Mouse (Mus musculus) mouse trophoblast stem cell (cell line): ENCODE measurements around the gene Ehd3.
"Not testable (repeated sequence)": the region's sequence is repeated elsewhere in the genome, so short reads cannot be mapped to it uniquely, and the experiment has no call there.

ENCODE experiments used
- in situ Hi-C, 2 experiments: fragments of 300-500 bp; cut with MseI, MboI; formaldehyde crosslinking; loops; 2 replicates in 1 of 2; 3 replicates in 1 of 2; pipeline ENCODE4 v1.15.1; 2025

The Ehd3 gene

DNA sequence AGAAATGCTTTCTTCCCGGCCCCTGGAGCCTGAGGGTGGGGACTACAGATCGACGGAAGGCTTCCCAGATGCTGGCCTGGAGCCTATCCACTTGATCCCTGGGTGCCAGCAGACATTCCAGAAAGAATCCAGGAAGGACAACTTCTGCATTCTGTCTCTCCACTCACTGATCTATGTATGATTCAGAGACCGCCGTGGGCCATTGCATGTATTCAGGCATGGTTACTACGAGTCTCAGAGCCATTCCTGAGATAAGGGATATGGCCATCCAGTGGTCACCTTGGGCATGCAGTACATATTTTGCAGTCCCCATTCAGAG, 20.0 kb downstream of the Ehd3 start:
- in situ Hi-C loops, result no loop called here

DNA sequence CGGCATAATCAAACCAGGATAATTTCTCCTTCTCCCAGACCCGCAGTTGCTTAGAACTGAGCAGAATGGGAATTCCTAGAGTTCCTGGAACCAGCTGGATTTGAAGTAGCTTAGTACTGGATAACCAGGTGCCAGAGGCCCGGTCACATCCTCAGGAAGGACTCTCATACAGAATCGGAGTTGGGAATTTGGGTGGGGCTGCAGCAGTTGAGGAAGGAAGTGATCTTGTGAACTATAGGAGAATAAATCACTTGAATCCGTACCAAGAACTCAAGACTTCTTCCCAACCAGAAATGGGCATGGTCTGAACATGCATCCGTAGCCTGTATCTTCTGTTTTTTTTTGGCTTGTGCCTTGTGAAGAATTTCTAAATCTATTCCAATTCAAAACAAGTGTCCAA, 22.2 kb downstream of the Ehd3 start:
- in situ Hi-C loops, result no loop called here

DNA sequence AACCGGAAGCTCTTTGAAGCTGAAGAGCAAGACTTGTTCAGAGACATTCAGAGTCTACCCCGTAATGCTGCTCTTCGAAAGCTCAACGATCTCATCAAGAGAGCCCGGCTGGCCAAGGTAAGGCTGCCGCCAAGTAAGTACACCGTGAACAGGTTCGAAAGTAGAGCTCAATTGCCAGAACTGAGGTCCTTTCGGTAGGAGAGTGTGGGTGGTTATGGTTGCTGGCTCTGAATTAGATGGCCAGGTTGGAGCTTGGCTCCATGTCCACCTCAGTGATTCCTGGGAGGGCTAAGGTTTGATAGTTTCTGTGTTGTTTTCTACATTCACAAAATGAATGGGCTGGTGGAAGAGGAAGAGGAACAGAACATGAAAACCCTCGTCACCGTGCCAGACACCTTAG, 23.5 kb downstream of the Ehd3 start:
- in situ Hi-C loops, result no loop called here

DNA sequence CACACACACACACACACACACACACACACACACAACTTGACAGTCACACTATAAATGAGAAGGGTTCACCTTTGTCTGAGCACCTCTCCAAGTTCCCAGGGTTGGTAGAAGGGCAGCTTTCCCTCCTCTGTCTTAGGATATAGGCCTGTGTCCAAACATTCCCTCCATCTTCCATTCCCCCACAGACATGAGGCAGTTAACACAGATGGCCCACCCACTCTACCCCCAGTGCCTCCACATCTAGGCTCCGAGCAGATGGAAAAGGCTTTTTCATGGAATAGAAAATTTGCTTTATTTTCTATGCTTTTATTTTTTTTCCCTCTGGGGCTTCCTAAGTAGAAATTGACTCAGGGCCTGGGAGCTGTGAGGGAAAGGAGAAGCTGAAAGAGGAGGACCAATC, 26.6 kb downstream of the Ehd3 start:
- in situ Hi-C loops, result no loop called here

DNA sequence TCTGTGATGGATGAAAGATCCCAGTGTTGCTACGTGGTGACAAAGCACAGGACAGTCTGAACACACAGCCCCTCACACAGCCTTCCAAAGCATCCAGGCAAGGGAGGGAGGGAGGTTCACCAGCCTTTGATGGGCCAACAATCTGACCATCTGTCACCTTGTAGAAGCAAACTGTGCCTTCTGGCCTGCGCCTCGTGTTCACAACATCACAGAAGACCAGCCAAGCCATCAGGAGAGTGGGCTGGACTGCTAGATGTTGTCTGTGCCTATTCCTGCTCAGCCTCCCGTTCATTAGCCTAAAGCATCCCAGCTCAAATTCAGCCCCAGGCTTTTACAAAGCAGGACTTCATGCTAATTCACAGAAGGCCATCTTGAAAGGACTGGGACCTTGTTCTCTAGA, 27.5 kb downstream of the Ehd3 start:
- in situ Hi-C loops, result no loop called here

DNA sequence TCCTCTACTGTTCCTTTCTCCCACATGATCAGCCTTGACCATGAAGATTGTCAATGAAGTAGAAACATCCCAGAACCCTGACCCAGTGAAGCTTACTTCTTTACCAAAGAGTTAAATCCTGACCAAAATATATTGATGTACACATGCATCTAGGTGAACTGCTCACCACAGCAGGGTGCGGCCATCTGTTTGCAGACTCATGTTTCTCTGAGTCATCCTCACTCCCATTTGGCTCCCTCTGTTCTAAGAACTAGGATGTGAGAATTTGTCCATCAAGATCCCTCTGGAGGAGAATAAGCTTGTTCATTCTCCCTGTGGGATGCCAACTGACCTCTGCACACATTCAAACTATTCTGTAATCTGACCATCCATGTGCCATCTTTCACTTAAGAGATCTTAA, 29.0 kb downstream of the Ehd3 start:
- in situ Hi-C loops, result no loop called here

DNA sequence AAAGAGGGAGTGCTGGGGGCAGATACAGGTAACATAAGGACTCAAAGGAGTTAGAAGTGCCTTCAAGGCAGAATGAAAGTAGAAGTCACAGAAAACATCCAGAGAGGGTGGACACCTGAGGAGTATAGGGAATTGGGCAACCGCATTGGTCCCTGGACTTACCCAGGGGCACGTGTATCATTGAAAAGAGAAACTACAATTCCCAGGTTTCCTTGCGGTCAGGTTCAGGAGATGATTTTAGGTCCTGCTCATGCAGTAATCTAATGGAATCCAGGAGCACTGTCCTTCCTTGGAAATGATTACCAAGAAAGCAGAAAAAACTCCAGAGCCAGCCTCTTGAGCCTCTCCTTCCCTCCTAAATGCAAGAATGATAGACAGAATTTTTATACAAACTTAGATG, 29.5 kb downstream of the Ehd3 start:
- in situ Hi-C loops, result no loop called here

DNA sequence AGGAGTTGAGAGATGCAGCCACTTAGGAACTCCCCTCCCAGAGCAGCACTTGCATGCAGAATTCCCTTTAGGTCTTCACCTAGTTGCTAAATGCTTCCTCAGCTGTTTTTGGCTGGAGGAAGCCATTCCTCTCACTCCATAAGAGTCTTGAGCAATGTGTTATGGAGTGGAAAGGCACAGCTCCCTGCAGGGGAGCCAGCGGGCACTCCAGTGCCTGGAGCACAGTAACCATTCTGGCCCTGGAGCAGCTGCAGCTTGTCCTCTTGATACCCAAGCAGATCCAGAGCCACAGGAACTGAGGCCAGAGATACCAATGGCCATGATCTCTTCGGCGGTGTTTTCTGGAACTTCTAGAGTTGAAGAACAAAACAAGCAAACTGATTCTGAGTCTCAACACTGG, 32.7 kb downstream of the Ehd3 start:
- in situ Hi-C loops, result no loop called here

DNA sequence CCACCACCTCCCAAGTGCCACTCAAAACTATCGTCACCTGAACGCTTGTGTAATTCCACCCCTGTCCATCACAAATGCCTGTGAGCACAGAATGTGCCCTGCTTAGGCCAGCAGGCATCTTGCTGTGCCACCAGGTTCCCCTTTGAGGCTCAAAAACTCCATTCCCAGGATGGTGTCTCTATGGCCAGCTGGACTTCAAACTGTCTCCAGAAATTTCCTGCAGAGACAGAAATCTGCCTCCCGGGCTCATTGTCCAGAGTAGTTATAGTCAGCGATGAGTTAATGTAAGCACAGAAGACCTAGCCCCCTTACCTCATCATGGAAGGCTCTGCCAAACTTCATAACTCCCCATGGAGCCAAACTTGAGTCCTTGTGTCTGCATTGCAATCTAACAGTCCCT, 33.3 kb downstream of the Ehd3 start:
- in situ Hi-C loops, result no loop called here

DNA sequence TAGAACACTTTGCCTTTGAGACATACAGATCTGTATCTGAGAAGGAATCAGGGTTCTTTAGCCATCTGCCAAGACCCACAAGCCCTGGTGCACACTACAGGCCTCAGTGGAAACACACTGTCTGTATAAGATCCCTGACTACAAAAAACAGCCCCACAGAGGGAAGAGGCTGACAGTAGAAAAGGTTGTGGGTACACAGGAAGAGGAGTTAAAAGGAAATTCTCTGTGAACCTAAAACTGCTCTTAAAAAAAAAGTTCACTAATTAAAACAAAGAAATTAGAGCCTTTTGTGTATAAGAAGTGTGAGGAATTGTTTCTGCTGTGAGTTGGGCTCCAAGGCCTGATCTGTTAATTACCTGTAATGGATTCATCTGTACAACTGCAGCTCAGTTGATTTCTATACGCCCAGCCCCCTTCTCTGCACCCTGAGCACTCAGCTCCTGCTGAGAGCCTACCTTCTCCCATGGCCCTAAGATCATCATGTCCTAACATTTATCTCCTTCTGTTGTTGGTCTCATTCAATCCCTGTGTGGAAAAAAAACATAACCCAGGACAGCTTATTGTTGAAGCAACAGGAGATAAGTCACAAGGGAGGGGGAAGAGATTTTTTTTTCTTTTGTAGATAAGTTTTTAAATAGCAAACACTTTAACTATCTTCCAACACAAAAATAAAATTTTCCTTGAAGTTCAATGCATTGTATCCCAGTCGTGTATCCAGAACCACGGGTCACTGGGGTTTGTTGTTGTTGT, 35.3 kb downstream of the Ehd3 start:
- in situ Hi-C loops, result no loop called here

DNA sequence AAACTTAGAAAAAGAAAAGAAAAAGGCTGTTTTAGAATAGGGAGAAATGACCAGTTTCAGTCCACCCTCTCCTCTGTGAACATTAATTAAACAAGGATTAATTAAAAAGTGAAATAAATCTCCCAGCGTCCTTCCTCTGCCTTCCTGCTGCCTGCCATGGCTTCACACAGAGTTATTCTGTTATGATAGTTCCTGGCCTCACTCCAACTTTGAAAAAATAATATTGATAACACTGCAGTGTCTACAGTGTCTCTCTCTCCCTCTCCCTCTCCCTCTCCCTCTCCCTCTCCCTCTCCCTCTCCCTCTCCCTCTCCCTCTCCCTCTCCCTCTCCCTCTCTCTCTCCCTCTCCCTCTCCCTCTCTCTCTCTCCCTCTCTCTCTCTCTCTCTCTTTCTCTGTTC, 35.9 kb downstream of the Ehd3 start:
- in situ Hi-C loops, result not testable (repeated sequence)

DNA sequence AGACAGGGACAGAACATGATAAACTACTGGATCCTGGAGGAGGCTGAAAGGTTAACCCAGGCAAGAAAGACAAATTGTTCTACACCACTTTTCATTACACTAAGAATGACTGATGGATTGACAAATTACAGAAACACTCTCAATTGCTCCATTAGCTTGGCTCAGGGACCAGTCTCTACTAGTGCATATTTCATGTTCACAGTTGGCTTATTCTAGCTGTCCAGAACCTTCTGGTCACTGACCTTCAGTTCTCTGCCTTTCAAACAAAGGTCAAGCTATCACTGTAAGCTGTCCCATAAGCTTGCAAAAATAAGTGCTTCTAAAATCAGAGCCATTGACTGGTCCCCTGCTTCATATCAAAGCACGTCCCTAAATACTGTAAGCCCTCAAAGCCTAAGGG, 39.0 kb downstream of the Ehd3 start:
- in situ Hi-C loops, result no loop called here

DNA sequence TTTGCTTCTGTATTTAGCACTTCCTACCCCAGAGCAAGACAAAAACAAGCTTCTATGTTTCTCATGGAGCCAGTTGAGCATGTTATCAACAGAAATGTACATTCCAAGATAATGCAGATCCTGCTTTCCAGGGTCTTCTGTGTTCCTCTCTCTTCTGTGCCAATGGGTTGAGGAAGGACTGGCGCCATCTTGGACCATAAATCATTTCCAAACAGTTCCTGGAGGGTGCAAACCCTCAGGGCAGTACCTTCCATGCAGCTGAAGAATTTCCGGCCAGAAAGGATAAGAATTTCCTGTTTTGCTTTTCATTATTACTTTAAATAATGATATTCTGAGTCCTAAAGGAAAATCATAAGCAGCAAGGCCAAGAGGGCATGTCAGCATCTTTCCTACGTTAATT, 41.7 kb downstream of the Ehd3 start:
- in situ Hi-C loops, result no loop called here

DNA sequence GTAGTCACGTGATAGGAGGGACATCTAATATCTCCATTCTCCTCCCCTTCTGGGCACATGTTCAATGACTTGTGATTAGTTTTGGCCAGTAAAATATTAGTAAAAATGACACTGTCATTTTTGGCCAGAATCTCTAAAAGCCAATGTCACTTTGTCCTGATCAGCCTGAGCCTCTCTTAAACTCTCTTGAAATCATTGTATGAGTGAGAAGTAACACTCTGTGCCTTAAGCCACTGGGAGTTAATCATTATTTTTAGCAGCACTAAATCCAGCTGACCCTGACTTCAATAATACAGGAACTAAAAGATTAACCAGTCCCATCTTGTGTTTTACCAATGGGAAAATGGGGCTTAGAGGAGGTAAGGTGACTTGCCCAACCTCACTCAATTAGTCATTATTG, 43.5 kb downstream of the Ehd3 start:
- in situ Hi-C loops, result no loop called here

DNA sequence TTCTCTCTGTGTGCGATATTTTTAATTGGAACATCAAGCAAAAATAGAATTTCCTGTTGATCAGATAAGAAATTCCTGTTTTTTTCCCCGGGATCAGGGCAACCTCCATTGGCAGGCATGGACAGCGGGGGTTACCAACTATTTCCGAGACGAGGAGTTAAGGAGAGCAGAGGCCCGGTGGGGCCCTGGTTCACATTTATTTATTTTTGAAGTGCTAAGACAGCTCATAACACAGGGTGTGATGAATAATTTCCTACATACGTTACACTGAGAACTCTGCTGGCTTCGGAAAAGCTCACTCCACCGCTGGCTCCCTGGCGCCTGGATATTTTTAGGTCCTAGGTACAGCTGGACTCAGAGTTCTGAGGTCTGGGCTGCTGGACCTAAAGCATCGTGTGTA, 49.1 kb downstream of the Ehd3 start:
- in situ Hi-C loops, result no loop called here

DNA sequence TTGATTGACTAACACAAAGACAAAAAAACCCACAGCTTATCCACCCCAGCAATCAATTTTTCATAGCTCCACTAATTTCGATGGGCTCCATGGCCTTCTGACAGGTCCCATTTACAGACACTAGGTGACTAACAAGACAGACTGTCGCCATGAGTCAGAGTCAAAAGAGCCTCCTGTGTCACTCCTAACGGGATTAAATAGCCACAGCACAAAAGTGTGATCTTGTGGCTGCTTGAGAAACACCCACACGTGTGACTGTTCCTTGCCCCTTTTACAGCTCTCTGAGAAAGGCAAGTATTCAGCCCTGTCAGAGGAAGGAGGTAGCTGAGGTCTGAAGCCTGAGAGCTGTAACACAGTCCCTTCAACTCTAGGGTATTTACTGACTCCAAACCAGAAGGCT, 49.8 kb downstream of the Ehd3 start:
- in situ Hi-C loops, result no loop called here

DNA sequence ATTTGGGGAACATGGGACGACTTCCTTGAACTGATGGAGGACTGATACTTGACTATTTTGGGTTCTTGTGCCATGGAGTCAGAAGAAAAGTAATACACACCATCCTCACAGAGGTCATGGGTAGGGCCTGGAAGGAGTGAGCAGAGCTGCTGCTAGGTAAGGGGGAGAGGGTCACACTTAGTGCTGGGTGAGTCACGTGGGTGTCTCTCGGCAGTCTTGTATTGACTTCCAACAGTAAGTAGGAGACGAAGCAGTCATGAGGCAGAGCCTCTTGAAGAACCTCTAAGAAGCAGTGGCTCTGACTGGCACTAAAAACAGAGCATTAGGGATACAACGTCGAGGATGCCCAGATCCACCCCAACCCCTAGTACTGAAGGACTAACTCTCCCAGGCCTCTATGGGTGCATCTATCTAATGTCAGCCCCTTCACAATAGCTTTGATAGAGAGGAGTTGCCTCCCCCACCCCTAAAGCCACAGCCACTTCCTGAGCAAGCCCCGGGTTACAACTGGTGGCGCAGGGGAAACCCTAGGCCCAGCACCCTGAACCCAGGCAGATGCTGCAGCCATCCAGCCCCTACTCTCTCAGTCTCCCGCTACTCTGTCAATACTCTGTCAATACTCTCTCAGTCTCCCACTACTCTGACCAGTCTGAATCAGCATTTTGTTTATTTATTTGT, 65.2 kb downstream of the Ehd3 start:
- in situ Hi-C loops, result no loop called here

DNA sequence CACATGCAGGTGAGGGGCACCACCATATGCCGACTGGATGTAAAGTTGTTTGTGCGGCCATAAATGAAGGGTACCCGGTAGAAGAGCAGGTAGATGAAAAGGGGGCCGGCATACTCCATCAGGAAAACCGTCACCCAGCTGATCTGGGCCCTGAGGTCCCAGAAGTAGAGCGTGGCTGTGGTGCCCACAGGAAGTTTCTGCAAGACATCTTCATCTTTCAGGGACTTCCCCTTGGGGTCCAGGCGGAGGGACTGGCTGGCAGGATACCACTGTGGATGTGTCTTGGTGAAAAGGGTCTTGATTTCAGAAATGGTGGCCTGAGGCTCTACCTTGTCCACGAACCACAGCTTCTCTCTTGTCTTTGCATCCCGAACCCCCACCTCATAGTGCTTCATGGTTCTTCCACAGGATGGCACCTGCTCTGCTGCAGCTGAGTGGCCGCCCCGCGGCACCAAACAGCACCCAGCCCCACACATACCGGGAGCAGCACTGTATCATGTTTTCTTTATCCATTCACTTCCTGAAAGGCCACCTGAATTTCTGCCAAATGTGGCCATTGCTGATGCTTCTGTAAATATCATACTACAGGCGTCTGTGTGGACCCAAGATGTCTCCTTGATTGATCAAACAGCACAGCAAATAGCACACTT, 67.1 kb downstream of the Ehd3 start:
- in situ Hi-C loops, result no loop called here

DNA sequence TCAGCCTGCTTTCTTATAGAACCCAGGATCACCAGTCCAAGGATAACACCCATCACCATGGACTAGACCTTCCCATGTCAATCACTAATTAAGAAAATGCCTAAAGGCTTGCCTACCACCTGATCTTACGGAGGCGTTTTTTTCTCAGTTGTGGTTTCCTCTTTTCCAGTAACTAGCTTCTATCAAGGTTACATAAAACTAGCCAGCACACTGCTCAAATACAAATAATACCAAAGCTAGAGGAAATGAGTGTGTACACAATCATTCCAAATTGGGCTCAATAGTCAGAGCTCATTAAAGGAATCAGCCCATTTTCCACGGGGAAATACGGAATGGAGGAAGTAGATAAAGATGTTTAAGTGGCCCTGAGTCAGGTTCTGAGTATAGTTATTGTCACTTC, 71.3 kb downstream of the Ehd3 start:
- in situ Hi-C loops, result no loop called here

DNA sequence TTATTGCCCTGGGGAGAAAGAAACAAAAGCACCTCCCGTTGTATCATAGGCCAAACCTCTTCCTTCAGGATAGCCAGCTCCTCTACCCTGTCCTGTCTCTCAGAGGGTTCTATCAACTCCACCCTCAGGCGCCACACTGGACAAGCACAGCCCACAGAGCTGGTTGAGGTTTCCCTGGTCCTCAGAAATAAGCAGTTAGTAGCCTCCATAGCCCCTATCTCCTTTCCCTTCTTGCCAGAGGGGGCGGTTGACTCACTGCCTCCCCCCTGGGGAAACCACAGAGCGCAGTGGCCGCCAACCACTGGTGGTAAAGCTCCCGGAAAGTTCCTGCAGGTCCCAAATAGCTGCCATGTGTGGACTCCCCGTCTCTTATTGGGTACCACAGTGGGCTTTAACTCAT, 71.7 kb downstream of the Ehd3 start:
- in situ Hi-C loops, result no loop called here

DNA sequence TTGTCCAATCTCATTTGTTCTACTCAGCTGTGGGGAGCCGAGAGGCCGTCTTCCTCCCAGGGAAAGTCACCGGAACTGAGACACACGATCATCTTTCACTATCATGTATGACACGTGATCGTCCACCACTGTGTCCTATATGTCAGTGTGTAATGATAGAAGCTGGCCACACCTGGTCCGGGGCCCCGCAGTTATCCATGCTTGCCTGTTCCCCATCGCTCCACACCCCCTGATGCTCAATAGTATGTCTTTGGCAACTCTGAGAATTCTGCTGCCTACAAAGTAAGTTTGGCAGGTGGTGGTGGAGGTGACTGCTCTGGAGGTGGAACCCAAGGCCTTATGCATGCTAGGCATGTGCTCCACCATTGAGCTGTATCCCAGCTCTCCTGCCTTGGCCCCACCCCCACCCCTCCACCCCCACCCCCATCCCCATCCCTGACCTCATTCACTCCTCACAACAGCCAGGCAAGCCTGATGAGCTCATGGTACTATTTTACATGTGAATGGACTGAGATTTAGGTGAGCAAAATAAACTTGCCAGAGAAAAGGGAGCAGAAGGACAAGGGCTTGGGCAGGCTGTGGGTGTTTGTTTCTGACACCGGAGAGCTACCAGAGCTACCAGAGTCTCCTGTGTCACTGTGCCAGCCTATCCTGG, 75.5 kb downstream of the Ehd3 start:
- in situ Hi-C loops, result no loop called here

DNA sequence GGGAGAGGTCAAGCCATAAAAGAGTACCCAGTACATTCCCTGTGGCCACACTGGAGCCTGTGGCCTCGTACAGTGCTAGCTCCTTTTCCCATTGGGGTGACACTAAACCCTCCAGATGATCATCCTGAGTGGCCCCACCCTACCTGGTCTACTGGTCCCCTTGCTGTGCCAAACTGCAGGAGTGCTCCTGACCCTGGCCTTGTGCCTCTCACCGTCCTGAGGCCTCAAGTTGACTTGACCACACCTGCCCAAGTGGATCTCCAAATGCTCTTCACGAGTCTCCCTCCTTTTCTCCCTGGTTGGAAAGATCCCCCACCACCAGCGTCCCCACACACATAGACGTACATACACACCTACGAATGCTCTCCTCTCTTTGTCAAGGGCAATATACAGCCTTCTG, 76.4 kb downstream of the Ehd3 start:
- in situ Hi-C loops, result loop anchor here (5.0 to 10.0 kb wide), 4 partner anchors 73 to 578 kb away; partner anchors contain the start of gene Ehd3 (in 1 of the 2)

DNA sequence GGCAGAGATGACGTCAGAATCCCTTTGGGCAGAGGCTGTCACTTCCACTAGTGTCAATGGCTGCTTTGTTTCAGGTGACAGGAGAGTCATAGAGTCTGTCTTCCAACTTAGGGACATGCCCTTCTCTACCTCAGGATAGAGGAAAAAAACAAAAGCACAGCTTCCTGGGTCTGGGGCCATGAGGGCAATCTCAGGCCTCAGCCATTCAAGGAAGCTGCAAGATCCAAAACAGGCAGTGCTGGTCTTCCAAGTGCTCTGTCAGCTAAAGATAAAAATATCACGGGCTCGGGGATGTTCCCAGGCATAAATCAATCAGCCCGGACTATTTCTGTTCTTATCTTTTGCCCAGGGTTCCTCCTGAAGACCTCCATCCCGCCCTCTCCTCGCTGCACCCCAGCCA, 77.4 kb downstream of the Ehd3 start:
- in situ Hi-C loops, result loop anchor here (5.0 to 10.0 kb wide), 4 partner anchors 74 to 579 kb away; partner anchors contain the start of gene Ehd3 (in 1 of the 2)
